Mouse (Mus musculus): ENCODE data around the gene Shkbp1. TPM values are rescaled to one million over a fixed set of nuclear protein-coding genes. Genes with fewer than 3 reads are reported as not detected.
A peak's percentile ranks its signal among the peaks of the same experiment; 100 is the strongest.

Shkbp1 gene
- polyA plus RNA-seq, 1 experiment from 2014 or later, result 39.8 TPM

GRCm38 (mm10) chr7:27333316-27333941 lies 22.4 kb downstream of the Shkbp1 start:
- Histone ChIP-seq H3K9ac (ENCODE audit: low read length) (peak overlapping the region; percentile 63), H3K4me2 (ENCODE audit: low read length) (peak overlapping the region; percentile 62), H3K4me1 (replicated peaks; ENCODE audit: control insufficient read depth, insufficient read depth, low read length) (peaks cover 35% of the 10 kb centered on the region), H3K27me3 (replicated peaks; ENCODE audit: control insufficient read depth, insufficient read depth, low read length) (peaks cover 49% of the 10 kb centered on the region), H3K4me3 (ENCODE audit: low read depth, low read length) (peak overlapping the region; percentile 55), H3K36me3 (ENCODE audit: control insufficient read depth, insufficient read depth, low read length) (no peaks in the 10 kb centered on the region), H3K27ac (ENCODE audit: low read depth) (peak overlapping the region; percentile 88), H3K9me3 (ENCODE audit: control insufficient read depth, low read length) (no peaks in the 10 kb centered on the region)
- DNase-seq (ENCODE audit: low spot score), result peak; percentile 76
- under 1% methylated on average over 36 of the region's 77 CpGs for WGBS
- ATAC-seq (replicated peaks; ENCODE audit: low FRiP score, low TSS enrichment, low read depth), result no peak

GRCm38 (mm10) chr7:27332353-27333199 lies 23.2 kb downstream of the Shkbp1 start:
- Histone ChIP-seq H3K9ac (ENCODE audit: low read length) (peak overlapping the region; percentile 63), H3K4me2 (ENCODE audit: low read length) (peak overlapping the region; percentile 62), H3K4me3 (ENCODE audit: low read depth, low read length) (peak overlapping the region; percentile 55), H3K4me1 (replicated peaks; ENCODE audit: control insufficient read depth, insufficient read depth, low read length) (peaks cover 35% of the 10 kb centered on the region), H3K27me3 (replicated peaks; ENCODE audit: control insufficient read depth, insufficient read depth, low read length) (peaks cover 53% of the 10 kb centered on the region), H3K27ac (ENCODE audit: low read depth) (peak overlapping the region; percentile 88), H3K9me3 (ENCODE audit: control insufficient read depth, low read length) (no peaks in the 10 kb centered on the region), H3K36me3 (ENCODE audit: control insufficient read depth, insufficient read depth, low read length) (peaks cover 5% of the 10 kb centered on the region; the same call in 1 of the 2 replicates)
- peak; percentile 9; the same call in 1 of the 2 replicates for ATAC-seq (replicated peaks; ENCODE audit: low FRiP score, low TSS enrichment, low read depth)
- peak; percentile 95 for DNase-seq (ENCODE audit: low spot score)
- WGBS, result 2% methylated on average over 38 of the region's 39 CpGs

GRCm38 (mm10) chr7:27331854-27332253 lies 24.0 kb downstream of the Shkbp1 start:
- Histone ChIP-seq H3K36me3 (ENCODE audit: control insufficient read depth, insufficient read depth, low read length) (peaks cover 12% of the 10 kb centered on the region; the same call in 1 of the 2 replicates), H3K27me3 (replicated peaks; ENCODE audit: control insufficient read depth, insufficient read depth, low read length) (peaks cover 56% of the 10 kb centered on the region), H3K4me3 (ENCODE audit: low read depth, low read length) (peak overlapping the region; percentile 55), H3K4me1 (replicated peaks; ENCODE audit: control insufficient read depth, insufficient read depth, low read length) (peaks cover 35% of the 10 kb centered on the region), H3K9ac (ENCODE audit: low read length) (peak overlapping the region; percentile 63), H3K27ac (ENCODE audit: low read depth) (peak overlapping the region; percentile 88), H3K4me2 (ENCODE audit: low read length) (peak overlapping the region; percentile 62), H3K9me3 (ENCODE audit: control insufficient read depth, low read length) (no peaks in the 10 kb centered on the region)
- DNase-seq (ENCODE audit: low spot score), result peak; percentile 66
- ATAC-seq (replicated peaks; ENCODE audit: low FRiP score, low TSS enrichment, low read depth), result no peak
- 4% methylated on average over 8 of the region's 8 CpGs for WGBS

- peak overlapping the region; percentile 55 for H3K4me3 ChIP-seq (ENCODE audit: low read depth, low read length)
- no peaks in the 10 kb centered on the region for H3K9me3 ChIP-seq (ENCODE audit: control insufficient read depth, low read length)
- H3K27ac ChIP-seq (ENCODE audit: low read depth), result peak overlapping the region; percentile 88
- 3% methylated on average over 8 of the region's 8 CpGs for WGBS
- H3K4me1 ChIP-seq (replicated peaks; ENCODE audit: control insufficient read depth, insufficient read depth, low read length), result peaks cover 33% of the 10 kb centered on the region
- H3K36me3 ChIP-seq (ENCODE audit: control insufficient read depth, insufficient read depth, low read length), result peaks cover 14% of the 10 kb centered on the region; the same call in 1 of the 2 replicates
- H3K27me3 ChIP-seq (replicated peaks; ENCODE audit: control insufficient read depth, insufficient read depth, low read length), result peaks cover 56% of the 10 kb centered on the region
- H3K4me2 ChIP-seq (ENCODE audit: low read length), result peak overlapping the region; percentile 62
- ATAC-seq (replicated peaks; ENCODE audit: low FRiP score, low TSS enrichment, low read depth), result no peak
- peak overlapping the region; percentile 63 for H3K9ac ChIP-seq (ENCODE audit: low read length)
- no peak for DNase-seq (ENCODE audit: low spot score)
Observed at GRCm38 (mm10) chr7:27331541-27331851, 24.3 kb downstream of the Shkbp1 start.

GRCm38 (mm10) chr7:27330709-27331540 lies 24.9 kb downstream of the Shkbp1 start:
- H3K27ac ChIP-seq (ENCODE audit: low read depth), result peak overlapping the region; percentile 88
- ATAC-seq (replicated peaks; ENCODE audit: low FRiP score, low TSS enrichment, low read depth) (peak; percentile 57), DNase-seq (ENCODE audit: low spot score) (peak; percentile 94)
- H3K4me2 ChIP-seq (ENCODE audit: low read length), result peak overlapping the region; percentile 62
- peaks cover 16% of the 10 kb centered on the region; the same call in 1 of the 2 replicates for H3K36me3 ChIP-seq (ENCODE audit: control insufficient read depth, insufficient read depth, low read length)
- peak overlapping the region; percentile 63 for H3K9ac ChIP-seq (ENCODE audit: low read length)
- H3K27me3 ChIP-seq (replicated peaks; ENCODE audit: control insufficient read depth, insufficient read depth, low read length), result peaks cover 56% of the 10 kb centered on the region
- under 1% methylated on average over 39 of the region's 39 CpGs for WGBS
- no peaks in the 10 kb centered on the region for H3K9me3 ChIP-seq (ENCODE audit: control insufficient read depth, low read length)
- H3K4me3 ChIP-seq (ENCODE audit: low read depth, low read length), result peak overlapping the region; percentile 55
- H3K4me1 ChIP-seq (replicated peaks; ENCODE audit: control insufficient read depth, insufficient read depth, low read length), result peaks cover 36% of the 10 kb centered on the region

- WGBS, result 32% methylated on average over 17 of the region's 17 CpGs
- H3K36me3 ChIP-seq (ENCODE audit: control insufficient read depth, insufficient read depth, low read length), result peaks cover 16% of the 10 kb centered on the region; the same call in 1 of the 2 replicates
- H3K27me3 ChIP-seq (replicated peaks; ENCODE audit: control insufficient read depth, insufficient read depth, low read length), result peaks cover 56% of the 10 kb centered on the region
- ATAC-seq (replicated peaks; ENCODE audit: low FRiP score, low TSS enrichment, low read depth), result no peak
- H3K4me2 ChIP-seq (ENCODE audit: low read length), result peak overlapping the region; percentile 62
- H3K9ac ChIP-seq (ENCODE audit: low read length), result no peak overlapping the region
- H3K27ac ChIP-seq (ENCODE audit: low read depth), result no peak overlapping the region
- peaks cover 30% of the 10 kb centered on the region for H3K4me1 ChIP-seq (replicated peaks; ENCODE audit: control insufficient read depth, insufficient read depth, low read length)
- peak overlapping the region; percentile 55; the same call in 1 of the 2 replicates for H3K4me3 ChIP-seq (ENCODE audit: low read depth, low read length)
- no peak for DNase-seq (ENCODE audit: low spot score)
- H3K9me3 ChIP-seq (ENCODE audit: control insufficient read depth, low read length), result no peaks in the 10 kb centered on the region
Observed at GRCm38 (mm10) chr7:27329981-27330380, 25.8 kb downstream of the Shkbp1 start.

GRCm38 (mm10) chr7:27329326-27329947 lies 26.4 kb downstream of the Shkbp1 start:
- H3K4me2 ChIP-seq (ENCODE audit: low read length), result peak overlapping the region; percentile 62
- 0 out of 2 replicates have a peak overlapping the region, but pooled peaks have one; percentile 3 for H3K9ac ChIP-seq (ENCODE audit: low read length)
- H3K4me1 ChIP-seq (replicated peaks; ENCODE audit: control insufficient read depth, insufficient read depth, low read length), result peaks cover 26% of the 10 kb centered on the region
- H3K4me3 ChIP-seq (ENCODE audit: low read depth, low read length), result peak overlapping the region; percentile 17; the same call in 1 of the 2 replicates
- H3K27me3 ChIP-seq (replicated peaks; ENCODE audit: control insufficient read depth, insufficient read depth, low read length), result peaks cover 51% of the 10 kb centered on the region
- no peaks in the 10 kb centered on the region for H3K9me3 ChIP-seq (ENCODE audit: control insufficient read depth, low read length)
- ATAC-seq (replicated peaks; ENCODE audit: low FRiP score, low TSS enrichment, low read depth), result 0 out of 2 replicates have a peak, but pooled peaks have one; percentile 7
- peak; percentile 95 for DNase-seq (ENCODE audit: low spot score)
- peaks cover 16% of the 10 kb centered on the region; the same call in 1 of the 2 replicates for H3K36me3 ChIP-seq (ENCODE audit: control insufficient read depth, insufficient read depth, low read length)
- 6% methylated on average over 45 of the region's 45 CpGs for WGBS
- H3K27ac ChIP-seq (ENCODE audit: low read depth), result no peak overlapping the region

Measured in intestine, embryonic 14.5 days (tissue).